Mouse (Mus musculus): ENCODE data around the gene Cux1. TPM values are rescaled to one million over a fixed set of nuclear protein-coding genes. Genes with fewer than 3 reads are reported as not detected.

Cux1 gene
- 10 to 100 TPM; 49.8 to 52.4 TPM for total RNA-seq (2021)
- long read RNA-seq, experiment 1, transcript Cux1-211 (23 exons, 2,831 nt), result major isoform, 10 of 29 reads
- long read RNA-seq, experiment 1, transcript Cux1-207 (23 exons, 2,821 nt), result minor isoform, 7 of 29 reads
- long read RNA-seq, experiment 1, partial matches to known transcripts, result 3 of 29 reads
- long read RNA-seq, experiment 1, other reads (novel, unspliced or antisense), result 9 of 29 reads
- long read RNA-seq, experiment 2, transcript Cux1-207 (23 exons, 2,821 nt), result minor isoform, 7 of 28 reads
- long read RNA-seq, experiment 2, transcript Cux1-211 (23 exons, 2,831 nt), result major isoform, 12 of 28 reads
- long read RNA-seq, experiment 2, partial matches to known transcripts, result 1 of 28 reads
- long read RNA-seq, experiment 2, other reads (novel, unspliced or antisense), result 8 of 28 reads

DNA sequence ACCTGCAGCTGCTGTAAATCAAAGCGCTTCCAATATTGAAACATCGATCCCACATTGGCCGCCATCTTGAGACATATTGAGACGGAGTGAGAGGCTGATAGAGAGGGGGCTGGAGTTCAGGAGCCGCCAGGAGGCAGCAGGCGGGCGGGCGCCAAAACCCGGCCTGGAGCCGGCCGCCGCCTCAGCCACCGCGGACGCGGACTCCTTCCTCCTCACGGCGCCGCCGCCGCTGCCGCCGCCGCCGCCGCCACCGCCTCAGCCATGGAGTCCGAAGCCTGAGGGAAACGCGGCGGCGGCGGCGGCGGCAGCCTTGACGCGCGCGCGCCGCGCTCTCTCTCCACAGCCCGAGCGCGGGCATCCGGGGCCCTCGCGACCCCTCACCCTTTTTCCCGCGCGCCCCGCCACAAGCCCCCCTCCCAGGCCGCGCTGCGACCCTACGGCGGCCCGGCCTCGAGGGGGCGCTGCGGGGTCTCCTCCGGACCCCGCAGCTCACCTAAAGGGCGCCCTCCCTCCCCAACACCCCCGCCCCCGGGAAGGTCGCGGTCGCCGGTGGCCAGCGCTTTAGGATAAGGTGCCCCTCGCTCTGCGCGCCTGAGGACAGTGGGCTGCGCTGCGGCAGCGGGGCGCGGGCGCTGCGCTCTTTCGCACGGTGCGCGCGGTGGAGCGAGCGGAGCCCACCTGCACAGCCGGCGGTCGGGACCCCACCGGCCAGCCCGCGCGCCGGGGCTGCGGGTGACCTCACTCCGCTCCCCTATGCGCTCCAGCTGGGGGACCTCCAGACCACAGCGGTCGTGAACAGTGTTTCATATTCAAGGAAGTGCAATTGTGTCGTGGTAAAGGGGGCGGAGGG lies at the start of gene Cux1:
TSS of gene Cux1 (minus strand) at position 315 of the 850 bp plus-strand sequence.
- peak; percentile 74 to 81 for DNase-seq (ENCODE audit: low spot score in 2 of 2)

DNA sequence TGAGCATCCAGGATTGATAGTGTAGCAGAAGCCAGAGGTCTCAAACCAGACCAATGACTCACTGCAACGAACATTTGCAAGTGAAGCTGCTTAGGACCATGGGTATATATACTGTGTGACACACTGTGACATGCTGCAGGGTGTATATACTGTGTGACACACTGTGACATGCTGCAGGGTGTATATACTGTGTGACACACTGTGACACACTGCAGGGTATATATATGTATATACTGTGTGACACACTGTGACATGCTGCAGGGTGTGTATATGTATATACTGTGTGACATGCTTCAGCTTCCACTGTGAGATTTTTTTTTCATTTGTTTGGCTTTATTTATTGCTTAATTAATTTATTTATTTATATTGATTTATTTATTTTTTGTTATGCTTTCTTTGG lies 45.1 kb upstream of the Cux1 start:
- no peak for DNase-seq (ENCODE audit: low spot score in 2 of 2)

DNA sequence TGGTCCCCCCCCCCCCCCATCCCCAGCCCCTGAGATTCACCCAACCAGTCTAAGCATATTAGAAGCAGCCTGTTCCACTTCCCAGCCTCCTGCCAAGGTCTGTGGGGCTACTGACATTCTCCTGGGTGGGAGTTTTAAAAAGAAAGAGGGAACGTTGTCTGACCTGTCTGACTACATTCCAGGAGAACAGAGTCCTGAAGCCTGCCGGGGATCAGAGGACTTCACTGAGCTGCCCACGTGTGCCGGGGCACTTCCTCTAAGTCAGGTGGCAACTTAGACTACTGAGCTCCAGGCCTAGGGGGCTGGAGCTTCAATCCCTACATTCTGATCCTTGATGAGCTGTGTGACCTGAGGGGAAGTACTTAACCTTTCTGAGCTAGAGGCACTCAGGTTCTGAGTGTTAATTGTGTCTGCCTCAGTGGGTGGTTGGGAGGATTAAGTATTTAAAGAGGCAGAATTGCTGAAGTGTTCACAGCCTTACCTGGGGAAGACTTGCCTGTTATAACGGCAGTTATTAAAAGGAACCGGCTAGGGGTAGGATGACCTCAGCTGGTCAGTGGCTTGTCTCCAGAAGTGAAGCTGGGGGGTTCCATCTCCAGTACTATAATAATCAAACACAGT lies 41.6 kb upstream of the Cux1 start:
- no peak for DNase-seq (ENCODE audit: low spot score in 2 of 2)

DNA sequence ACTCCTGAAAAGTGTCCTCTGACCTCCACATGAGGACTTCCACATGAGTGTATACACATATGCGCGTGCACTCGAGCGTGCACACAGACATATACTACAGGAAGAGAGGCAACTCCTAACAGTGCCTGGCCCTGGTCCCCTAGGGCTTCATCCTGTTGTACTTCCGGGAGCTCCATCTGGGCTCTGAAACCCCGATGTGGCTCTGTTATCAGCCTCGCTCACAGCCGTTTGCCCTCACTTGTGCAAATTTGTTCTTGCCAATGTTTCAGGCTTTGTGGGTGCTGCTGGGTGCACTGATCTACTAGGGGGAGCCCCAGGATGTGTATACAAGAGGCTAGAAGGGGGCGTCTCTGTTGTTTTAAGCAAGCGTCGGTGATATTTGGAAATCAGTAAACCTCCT lies 37.9 kb upstream of the Cux1 start:
- no peak for DNase-seq (ENCODE audit: low spot score in 2 of 2)

DNA sequence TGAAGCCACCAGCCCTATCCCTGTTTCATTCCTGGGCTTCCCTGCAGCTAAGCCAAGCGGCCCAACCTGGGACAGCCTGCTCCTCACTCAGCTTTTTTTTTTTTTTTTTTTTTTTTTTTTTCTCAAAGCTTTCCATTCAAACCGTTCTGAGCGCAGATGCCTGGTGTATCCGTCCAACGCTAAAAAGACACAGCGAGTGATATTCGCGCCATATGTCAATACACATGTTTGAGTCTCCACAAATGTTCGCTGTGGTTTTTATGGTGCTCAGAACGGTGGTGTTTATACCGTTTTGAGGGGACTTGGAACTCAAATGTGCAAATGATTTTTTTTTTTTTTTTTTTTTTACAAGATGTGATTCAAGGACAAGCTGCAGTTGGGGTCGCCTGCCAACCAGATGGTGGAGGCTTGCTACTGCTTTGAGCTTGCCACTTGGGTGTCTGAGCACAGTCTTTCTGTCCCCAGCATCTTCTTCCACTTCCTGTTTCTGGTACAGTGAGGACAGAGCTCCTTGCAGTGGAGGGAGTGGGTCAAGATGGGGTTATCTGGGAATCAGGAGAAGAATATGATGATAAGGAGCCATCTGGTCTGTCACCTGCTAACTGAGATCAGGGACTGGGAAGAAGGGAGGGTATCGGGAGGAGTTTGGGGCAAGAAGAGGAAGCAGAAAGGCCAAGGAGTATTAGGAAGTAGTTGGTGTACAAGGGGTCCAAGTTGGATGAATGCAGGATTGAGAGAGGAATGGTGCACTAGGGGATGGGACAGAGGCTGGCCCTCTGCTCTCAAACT lies 36.1 kb upstream of the Cux1 start:
- peak; percentile 38 to 84 for DNase-seq (ENCODE audit: low spot score in 2 of 2)

DNA sequence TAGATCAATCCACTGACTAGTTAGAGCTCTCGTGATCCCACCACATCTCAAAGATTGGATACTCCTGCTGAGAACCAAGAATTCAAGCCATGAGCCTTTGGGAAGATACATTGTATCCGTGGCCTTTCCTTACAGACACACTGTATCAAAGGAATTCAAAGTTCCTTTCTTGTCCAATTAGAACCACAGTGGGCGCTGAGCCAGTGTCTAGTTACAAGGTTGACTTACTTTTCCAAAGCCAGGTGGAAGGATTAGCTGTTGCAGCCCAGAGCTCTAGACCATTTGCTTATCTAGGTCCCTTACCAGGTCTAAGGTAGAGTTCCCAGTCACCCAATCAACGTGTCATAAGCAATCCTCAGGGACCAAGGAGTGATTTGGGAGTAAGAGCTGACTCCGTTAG lies 33.2 kb upstream of the Cux1 start:
- no peak for DNase-seq (ENCODE audit: low spot score in 2 of 2)

DNA sequence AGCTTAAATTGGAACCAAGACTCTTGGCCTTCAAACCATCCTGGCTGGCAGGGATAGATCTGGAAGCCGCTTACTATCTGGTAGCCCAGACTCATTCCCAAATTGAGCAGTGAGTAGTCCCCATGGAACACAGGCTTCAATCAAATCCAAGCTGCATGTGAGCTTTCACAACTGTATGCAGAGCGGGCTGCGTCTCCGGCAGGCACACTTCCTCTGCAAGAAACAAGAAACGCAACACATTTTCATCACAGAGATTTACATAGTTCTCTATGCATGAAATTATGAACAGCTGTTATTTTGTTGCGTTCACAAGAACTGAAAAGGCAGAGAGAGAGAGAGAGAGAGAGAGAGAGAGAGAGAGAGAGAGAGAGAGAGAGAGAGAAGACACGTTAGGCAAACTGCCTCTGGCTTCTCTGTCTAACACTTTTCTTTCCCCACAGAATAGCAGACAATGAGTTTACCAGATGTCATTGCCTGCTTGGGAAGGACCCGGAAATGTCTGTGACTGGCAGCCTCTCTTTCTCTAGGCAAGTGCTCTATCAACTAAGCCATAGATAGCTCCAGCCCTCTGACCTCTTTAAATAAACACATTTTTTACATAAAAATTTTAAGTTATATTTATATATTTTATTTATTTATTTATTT lies 27.7 kb upstream of the Cux1 start:
- DNase-seq (ENCODE audit: low spot score in 2 of 2), result peak in 1 of 2 experiments; percentile 28

DNA sequence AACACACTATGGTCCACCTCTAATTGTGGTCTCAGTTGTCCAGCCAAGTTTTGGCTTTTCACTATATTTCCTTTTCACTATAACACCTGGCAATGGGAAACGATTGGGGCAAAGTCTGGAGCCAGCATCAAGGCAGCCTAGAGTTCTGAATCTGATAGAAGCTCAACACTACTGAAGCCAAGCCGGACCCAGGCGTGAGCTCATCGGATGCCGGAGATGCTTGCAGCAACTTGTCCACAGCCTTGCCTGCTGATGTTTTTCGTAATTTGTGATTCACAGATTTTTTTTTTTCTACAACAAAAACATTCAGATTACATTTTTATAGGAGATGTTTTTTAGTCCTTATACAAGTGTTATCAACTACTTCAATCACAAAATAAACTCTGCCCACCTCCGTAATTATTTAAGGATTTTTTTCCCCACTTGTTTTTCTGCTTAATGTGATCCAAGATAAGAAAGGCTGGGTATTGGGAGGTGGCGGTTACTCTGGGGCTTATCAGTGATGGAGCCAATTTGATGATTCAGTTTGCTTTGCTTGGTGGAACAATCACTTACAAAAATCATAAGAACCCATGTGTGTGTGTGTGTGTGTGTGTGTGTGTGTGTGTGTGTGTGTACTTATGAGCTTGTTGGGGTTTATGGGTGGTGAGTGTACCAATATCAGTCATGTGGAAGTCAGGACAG lies 24.7 kb upstream of the Cux1 start:
- DNase-seq (ENCODE audit: low spot score in 2 of 2), result no peak

DNA sequence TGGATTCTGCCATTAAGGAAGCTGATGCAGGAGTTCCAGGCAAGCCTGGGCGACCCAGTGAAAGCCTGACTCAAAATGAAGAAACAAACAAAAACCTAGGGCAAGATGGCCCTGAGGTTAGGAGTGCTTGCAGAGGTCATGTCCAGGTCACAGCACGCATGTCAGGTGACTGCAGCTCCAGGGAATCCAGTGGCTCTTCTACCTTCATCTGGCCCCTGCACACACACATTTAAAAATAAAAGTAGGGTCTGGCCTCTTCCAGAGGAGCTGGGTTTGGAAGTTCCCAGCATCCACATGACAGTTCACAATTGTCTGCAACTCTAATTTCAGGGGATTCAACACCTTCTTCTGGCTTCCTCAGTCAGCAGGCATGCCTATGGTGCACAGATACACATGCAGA lies 21.7 kb upstream of the Cux1 start:
- DNase-seq (ENCODE audit: low spot score in 2 of 2), result no peak

DNA sequence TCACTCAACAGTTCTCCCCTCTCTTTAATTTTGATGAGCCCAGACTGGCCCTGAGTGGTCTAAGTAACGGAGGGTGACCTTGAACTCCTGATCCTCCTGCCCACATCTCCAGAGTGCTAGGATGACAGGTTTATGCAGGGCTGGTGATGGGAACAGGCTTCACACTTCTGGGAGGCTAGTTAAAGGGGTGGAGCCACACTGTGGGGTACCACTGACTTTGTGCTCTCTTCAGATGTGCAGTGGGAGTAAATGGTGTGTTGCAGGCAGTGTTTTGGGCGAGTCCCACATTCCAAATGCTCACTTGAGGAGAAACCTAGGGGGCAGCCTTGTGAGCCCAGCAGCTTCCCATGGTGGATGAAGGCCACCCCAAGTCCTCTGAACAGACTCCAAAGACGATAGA lies 21.2 kb upstream of the Cux1 start:
- no peak for DNase-seq (ENCODE audit: low spot score in 2 of 2)

DNA sequence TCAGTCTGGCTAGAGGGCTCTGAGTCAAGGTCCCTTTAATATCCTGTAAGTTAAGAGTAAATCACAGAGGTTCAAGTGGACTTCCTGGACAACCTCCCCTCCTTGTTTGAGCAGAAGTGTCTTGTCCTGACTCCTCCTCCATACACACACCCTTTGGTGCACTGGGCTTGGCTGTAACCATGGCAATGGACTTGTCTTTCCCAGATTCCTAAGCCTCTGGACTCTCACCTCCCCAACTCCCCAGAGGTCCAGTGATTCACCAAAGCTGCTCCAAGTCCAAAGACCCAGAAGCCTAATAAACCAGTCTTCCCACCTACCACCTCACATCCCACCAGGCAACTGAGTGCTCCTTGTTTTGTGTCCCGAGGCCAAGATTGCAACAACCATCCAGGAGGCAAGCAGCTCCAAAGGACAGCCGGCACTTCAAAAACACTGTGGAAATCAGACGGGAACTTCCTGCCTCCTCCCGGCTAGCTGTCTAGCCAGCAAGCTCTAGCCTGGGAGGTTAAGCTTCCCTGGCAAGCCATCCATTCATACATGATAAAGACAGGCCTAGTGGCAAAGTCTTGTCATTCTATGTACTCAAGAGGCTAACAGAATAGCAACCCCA lies 17.5 kb upstream of the Cux1 start:
- DNase-seq (ENCODE audit: low spot score in 2 of 2), result no peak

DNA sequence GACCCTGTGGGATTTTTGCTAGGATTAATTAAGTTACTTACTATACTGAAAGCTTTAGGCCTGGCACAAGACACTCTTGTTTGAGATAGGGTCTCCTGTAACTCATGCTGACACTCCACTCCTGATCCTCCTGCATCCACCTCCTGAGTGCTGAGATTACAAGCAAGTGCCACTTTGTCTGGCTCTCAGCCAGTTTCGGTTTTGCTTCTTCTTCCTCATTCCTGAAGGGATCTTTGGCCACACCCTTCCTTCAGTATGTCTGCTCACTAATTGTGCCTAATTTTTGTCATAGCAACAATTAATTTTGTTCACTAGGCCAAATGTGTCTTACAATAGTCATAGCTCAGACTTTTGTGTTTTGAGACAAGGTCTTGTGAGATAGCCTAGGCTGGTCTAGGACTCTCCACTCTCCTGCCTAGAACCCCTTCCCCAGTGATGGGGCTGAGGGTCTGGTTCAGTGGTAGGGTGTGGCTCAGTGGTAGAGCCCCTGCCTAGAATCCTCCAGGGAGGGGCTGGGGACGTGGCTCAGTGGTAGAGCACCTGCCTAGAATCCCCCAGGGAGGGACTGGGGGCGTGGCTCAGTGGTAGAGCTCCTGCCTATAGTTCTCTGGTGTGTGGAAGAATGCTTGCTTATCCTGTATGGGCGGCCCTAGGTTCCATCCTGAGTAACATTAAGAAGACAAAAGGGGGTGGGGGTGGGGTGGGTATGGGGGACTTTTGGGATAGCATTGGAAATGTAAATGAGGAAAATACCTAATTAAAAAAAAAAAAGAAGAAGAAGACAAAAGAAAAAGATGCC lies 16.6 kb upstream of the Cux1 start:
- no peak for DNase-seq (ENCODE audit: low spot score in 2 of 2)

DNA sequence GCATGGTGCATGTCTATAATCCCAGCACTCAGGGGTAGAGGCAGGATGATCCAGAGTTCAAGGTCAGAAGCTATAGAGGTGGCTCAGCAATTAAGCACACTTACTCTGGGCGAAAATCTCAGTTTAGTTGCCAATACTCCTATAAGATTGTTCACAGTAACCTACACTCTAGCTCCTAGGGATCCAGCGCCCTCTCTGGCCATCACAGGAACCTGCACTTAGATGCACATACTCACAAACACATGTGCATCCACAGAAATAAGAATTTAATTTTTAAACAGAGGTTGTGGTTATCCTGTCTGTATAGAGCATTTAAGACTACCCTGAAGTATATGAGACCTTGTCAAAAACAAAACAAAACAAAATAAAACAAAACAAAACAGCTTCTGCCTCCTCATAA lies 16.0 kb upstream of the Cux1 start:
- DNase-seq (ENCODE audit: low spot score in 2 of 2), result no peak

DNA sequence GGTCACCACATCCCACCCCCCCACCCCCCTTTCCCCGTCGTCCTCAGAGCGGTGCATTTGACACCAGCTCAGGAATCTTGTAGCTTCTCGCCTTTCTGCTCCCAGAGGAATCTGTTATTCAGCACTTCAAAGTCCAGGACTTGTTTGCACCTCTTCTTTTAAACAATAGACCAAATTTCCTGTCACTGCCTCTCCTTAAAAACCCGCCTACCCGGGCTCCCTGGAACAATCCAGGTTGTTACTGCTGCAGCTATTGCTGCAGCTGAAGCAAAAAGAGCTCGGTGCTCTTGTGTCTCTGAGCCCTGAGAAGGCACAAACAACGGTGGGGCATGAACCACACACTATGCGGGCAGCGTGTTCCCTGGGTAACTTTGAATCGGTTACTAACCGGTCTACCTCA lies 14.9 kb upstream of the Cux1 start:
- DNase-seq (ENCODE audit: low spot score in 2 of 2), result no peak

DNA sequence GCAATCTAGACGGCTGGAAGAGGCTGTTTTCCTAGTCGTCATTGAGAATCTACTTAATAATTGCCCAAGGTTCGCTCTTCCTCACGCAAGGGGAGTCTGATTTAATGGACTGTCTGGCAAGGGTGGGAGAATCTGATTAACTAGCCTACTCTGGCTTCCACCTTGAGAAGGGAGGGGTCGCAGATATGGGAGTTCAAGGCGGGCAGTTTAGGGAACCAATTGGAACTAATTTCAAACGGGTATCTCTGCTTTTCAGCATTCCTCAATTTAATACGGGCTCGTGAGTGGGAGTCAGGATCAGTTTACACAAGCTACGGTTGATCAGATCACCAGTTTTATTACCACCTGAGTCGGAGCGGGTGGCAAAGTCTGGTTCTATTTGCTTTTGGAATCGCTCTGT lies 14.3 kb upstream of the Cux1 start:
- DNase-seq (ENCODE audit: low spot score in 2 of 2), result no peak

DNA sequence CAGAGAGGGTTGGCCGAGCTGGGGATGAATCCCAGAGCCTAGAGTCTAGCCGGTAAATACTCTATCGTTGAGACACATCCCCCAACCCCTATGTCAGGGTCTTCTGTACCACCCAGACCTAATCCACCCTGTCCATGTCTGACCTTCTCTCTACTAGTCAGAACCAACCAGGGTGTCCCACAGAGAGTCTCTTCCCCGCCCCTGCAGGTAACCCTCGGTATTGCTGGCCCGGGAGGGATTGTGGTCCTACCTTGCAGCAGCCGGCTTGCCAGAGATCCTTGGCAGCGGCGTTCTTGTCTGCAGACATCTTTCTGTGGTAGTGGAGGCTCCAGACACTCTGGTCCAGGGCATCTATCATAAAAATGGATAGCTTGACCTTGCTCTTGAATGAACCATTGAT lies 13.9 kb upstream of the Cux1 start:
- no peak for DNase-seq (ENCODE audit: low spot score in 2 of 2)

DNA sequence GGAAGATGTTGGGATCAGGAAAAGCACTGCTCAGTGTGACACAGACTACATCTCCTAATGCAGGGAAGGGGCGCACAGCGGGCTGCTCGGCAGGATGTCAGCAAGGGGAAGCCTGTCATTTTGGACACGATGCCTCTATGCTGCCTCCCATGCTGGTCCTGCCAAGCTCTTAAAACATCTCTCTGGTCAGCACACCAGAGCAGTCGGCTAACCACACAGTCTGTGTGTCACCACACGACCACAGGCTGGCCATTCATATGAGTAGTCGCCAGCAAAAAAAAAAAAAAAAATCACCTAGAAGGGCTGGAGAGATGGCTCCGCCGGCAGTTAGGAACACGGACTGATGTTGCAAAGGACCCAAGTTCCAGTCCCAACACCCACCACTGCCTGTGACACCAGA lies 10.9 kb upstream of the Cux1 start:
- DNase-seq (ENCODE audit: low spot score in 2 of 2), result no peak

DNA sequence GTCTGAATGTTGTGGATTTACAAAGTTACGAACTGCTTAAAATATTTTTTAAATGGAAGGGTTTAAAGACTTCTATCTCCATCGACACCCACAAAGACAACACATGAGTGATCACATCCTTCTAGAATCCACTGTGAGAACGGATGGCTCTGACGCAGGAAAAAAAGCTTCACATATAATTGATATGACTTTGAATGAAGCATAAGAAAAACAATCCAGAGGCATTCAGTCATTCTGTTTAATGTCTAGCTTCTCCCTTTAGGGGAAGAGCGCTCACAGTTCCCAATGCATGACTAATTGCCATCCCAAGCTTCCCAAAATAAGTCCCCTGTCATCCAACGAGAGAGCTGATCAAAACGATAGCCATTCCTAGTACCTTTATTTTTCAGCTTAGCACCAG lies 2.9 kb upstream of the Cux1 start:
- no peak for DNase-seq (ENCODE audit: low spot score in 2 of 2)

DNA sequence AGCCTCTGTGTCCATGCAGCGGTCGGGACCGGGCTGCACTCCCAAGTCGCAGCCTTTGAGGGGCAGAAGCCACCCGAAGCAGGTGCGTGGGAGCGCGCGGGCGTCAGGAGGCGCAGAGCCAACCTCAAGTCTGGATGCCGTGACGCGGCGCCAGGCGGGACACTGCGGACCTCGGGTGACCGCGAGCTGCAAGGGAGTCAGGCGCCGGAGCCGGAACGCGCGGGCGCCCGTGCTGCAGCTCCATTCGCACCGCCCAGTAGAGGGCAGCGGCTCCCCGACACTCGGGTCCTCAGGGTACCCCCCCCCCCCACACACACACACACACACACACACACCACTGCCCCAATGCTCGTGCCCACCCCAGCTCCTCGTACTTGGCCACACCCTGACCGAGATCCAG lies 1.5 kb upstream of the Cux1 start:
- peak; percentile 50 to 52 for DNase-seq (ENCODE audit: low spot score in 2 of 2)

Data from layer of hippocampus, postnatal 14 days (tissue).